Mouse (Mus musculus) urinary bladder, postnatal 4 days (tissue): Measurements from ENCODE around the gene Rab37.
A peak's percentile ranks its signal among the peaks of the same experiment; 100 is the strongest.

ENCODE experiments used
- DNase-seq, 2 experiments: peaks; one replicate each; pipeline ENCODE4 v3.0.0; 2021 to 2022; ENCODE audit warnings: low spot score in 2 of 2

The Rab37 gene

DNA sequence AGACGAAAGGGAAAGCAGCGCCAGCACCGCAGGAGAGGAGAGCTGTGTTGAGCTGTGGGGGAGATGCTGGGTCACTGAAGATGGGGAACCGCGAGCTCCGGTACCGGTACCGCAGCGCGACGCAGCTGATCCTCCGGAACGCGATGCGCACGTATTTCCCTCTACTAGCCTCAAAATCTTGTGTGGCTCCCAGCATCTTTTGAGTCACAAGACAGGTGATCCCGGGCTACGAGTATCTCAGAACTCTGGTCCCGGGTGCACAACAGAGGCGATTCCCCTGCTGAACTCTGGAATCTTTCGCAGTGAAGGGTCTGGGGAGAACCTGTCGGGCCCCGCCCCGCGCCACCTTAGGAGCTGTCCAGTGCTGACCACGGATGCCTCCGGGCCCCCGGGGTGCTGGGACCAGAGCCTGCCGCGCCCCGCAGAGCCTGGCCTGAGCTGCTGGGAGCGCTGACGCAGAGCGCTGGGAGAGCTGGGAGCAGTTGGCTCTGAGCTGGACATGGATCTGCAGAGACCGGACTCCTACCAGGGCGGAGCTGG lies at the start of gene Rab37:
Rab37 (plus strand) TSS at position 70 of the 540 bp plus-strand sequence.
- no peak for DNase-seq

DNA sequence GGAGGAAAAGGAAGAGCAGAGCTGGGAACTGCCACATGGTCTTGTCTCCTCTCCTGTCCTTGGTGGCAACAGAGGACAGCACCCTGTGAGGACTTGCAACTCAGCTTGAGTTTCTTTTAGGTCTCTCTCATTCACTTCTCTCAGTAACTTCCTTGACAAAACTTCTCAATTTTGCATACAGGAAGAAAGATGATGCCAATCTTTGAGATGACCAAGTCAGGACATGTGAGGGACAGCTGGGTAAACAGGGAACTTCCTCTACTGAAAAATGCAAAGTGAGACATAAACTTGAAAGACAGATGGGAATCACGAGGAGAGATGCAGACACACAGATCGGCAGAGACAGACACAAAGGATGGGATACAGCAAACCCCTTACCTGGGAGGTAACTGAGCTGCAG lies 43.0 kb upstream of the Rab37 start, which contains the start of gene Cd300ld3:
Cd300ld3 (minus strand) TSS at position 151 of the 400 bp plus-strand sequence.
- DNase-seq = no peak

DNA sequence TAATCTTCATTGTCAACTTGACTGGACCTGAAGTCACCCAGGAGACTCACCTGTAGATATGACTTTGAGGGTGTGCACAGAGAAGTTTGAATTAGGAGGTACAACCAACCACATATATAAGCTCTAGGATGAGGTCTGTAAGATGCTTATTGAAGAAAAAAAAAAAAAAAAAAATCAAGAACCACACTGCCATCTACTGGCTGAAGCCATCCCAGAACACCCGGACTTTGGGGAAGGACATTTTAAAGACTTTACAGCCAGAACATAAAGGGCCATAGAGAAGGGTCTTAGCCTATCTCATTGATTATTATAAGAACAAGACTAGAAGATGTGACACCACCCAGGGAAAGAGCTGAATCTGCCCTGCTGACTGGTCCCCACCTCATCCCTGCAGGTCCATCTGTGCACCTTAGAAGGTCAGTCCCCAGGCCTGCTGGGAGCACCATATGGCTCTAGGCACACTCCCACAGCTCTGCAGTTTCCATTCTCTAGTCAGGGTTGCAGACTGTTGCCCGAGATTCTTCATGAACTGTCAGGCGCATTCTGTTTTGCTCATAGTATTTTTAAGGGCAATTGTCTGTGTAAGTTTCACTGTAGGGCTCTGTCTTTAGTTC lies 41.8 kb upstream of the Rab37 start:
- no peak for DNase-seq

DNA sequence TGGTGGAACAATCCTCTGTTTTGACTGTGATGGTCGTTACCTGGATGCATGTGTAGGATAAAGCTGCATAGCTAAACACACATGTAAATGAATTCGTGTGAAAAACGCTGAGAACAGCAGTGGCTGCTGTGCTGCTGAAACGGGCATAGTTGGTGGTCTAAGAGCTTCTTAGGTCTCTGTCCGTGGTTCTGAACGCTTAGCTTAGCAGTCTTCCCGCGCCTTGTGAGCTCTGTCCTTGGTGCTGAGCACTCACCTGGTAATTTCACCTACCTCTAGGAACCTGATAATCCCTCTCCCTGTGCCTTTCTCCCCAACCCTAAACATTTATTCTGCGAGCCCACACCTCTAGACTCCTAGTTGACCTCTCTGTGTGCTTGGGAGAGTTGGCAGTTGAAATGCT lies 39.0 kb upstream of the Rab37 start:
- peak in 1 of 2 experiments; percentile 57 for DNase-seq

DNA sequence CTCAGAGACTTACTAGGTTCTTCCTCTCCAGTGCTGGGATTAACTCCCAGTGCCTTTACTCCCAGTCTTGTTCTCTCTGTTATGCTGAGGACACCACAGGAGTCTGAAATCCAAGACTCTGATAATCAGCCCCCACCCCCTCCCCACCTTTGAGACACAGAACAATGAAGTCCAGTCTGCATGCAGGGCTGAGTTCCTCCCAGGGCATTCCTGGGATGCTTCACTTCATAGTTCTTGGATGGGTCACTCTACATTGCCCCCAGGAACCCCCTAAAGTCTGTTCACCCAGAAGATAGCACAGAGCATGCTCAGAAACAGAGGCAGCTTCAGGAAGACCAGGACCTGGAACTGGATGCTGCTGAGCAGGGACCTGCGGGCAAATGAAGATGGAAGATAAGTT lies 38.2 kb upstream of the Rab37 start:
- DNase-seq = no peak

DNA sequence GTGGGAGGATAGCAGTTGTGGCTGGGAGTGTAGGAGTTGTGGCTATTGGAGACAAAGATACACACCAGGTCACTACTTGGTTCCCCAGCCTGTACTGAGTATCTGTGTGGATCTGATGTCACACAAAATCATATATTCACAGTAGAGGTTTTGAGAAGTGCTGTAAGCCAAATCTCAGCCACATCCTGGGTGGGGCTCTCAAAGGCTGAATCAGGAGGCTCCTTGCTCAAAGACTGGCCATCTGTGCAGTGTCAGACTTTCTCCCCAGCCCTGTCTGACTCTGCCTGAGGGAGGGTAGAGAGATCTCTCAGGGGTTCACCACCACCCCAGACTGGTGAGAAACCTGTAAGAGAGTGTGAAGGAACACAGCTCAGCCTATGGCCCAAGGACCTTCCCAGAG lies 36.7 kb upstream of the Rab37 start:
- no peak for DNase-seq

DNA sequence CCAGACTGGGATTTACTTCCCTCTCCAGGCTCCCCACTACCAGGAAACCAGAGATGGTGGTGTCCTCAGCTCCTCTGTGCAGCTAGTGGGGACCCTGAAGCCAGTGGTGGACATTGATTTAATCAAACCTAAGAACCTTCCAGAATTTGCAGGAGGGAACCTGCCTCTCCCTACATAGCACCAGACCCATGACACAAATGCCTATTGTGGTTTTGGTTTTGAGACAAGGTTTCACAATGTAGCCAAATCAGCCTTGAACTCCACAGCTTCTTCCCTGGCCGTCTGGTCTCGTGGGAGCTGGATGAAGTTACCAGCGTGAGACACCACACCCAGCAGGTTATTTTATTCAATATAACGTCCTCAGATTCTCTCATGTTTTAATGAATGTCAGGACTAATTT lies 32.5 kb upstream of the Rab37 start:
- no peak for DNase-seq

DNA sequence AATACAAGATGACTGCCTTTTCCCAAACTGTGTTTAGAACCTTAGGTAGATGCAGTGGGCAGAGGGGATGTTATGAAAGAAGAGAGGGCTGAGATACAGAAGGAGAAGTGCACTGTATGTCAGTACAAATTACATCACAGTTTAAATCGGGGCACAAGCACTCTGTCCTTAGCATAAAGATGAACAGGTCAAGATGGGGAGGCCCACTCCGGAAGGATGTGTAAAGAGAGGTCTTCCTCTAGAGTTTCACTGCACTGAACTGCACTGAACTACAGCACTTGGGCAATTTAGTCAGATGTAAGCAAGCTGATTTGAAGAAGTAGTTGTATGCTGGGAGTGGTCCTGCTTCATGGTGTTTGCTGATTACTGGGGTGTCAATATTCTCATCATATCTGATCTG lies 31.4 kb upstream of the Rab37 start:
- DNase-seq = no peak

DNA sequence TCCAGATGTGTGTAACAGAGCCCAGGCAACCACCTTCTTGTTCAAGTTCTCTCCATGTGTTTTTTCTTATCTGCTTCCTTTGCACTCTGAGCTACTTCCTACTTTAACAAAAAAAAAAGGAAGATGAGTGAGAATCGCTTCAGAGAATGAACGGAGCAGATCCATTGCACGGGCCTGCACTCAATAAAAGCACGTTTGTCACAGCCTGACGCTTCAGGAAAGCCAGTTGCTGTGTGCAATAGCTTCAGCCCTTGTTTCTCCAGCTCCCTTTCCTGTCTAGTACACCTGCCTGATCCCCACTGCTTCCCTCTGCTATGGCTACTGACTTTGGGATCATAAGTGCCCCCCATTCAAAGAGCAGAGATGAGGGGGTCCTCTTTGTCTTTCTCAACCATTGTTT lies 29.2 kb upstream of the Rab37 start, which contains the start of gene Cd300e:
Cd300e (minus strand) TSS at position 101 of the 400 bp plus-strand sequence.
- no peak for DNase-seq

DNA sequence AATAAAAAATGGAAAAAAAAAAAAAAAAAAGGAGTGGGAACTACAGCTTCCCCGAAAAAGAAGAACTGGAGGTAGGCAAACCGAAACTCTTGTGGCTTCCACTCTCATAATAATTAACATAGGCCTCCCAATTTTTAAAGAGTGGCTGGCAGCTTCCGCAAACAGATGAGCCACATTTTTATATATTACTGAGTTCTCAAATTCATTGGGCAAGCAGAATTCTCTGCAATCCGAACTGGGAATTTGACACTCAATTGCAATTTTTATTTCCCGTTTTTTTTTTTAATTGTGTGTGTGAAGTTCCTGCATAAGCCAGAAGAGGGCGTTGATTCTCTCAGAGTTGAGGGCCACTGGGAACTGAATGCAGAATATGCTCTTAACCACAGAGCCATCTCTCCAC lies 24.5 kb upstream of the Rab37 start:
- no peak for DNase-seq

DNA sequence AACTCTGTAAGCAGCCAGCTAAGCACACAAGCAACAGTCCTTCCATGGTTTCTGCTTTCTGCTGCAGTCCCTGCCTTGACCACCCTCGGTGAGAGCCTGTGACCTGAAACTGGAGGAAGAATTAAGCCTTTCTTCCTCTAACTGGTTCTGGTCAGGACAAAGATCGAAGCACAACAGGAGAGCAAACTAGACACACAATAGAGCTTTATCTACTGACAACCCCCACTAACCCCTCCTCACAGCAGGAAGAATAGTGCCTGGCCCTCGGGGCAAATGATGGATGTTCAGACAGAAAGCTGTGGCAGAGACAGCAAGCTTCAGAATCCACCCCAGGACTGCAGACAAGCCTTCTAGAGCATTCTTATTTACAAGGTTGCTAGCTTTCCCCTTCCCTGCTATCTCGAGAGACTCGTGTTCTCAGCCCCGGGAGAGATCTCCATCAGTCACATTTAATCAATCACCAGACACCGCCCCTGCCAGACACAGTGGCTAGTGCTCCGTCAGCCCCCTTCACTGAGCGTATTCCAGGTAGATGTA lies 20.1 kb upstream of the Rab37 start:
- no peak for DNase-seq

DNA sequence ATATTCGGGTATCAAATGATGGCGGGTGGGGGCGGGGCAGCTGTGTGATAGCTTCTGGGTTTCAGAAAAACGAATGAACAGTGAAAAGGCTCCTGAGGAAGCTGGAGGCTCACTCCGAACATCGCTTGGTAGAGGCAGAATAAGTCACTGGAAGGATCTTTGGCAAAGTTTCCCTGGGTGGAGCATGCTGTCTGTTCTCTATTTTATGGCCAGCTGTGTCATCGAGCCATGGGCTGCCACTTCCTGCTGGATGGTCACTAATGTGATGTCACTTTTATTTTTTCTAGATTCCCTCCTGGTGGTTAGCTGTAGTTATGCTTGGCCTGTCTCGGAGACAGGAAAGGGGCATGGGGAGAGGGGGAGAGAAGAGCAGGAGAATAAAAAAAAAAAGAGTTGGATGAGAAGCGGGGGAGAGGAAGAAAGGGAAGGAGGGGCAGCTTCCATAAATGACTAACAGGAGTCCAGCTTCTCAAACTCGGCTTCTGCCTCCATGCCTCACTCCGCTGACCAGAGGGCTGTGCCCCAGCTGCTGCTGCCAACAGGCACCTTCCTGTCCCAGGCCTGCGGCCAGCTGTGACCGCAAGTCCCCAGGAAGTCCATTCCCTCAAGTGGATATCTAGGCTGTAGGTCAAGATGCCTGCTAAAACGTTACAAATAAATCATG lies 19.5 kb upstream of the Rab37 start:
- no peak for DNase-seq

DNA sequence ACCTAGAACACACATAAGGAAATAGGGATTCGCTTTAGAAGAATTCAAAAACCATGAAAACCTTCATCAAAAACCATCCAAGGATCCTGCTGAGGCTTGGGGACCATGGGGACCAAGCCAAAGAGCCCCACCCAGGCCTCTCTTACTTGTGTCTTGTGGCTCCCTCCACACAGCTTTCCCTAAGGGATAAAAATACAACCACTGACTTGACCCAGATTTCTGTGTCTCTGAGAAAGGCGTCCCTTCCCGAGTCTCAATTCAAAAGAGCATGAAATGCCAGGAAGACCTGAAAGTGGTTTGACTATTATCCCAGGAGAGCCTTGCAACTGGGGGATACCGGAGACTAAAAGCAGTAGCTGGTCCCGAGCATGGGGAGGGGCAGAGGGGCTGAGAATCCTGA lies 18.2 kb upstream of the Rab37 start:
- no peak for DNase-seq

DNA sequence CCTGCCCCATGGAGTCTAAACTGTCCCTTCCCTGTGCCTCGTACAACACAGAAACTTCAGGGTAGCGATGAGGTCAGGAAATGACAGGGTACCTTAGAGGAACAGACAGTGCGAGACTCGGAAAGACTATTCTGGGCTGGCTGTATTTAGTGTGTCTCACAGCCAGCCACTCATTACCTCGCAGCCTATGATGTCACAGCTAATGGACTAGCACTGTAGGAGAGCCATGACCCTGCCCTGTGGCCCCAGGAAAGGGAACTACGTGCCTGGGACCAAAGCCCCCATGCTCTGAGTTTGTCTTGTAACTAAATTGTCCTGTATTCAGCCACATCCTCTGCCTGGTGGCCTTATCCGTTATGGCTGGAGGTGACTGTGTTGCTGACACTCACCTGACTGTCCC lies 15.8 kb upstream of the Rab37 start:
- no peak for DNase-seq

DNA sequence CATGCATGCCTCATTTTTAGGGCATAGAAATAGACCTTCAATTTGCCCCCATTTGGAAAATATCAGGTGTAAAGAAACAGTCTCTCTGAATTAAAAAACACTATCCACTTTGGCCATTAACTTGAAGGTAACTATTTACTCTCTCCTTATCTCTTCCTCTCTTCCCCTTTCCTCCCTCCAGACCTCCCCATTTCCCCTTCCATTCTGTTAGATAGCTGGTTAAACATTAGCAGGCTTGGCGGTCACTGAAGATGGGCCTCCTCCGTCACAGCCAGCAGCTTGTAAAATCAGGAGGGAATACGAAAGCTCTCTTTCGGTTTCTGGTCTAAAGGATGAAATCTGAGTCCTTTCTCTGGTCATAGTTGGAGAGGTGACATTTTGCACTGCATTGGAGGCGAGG lies 15.4 kb upstream of the Rab37 start:
- no peak for DNase-seq

DNA sequence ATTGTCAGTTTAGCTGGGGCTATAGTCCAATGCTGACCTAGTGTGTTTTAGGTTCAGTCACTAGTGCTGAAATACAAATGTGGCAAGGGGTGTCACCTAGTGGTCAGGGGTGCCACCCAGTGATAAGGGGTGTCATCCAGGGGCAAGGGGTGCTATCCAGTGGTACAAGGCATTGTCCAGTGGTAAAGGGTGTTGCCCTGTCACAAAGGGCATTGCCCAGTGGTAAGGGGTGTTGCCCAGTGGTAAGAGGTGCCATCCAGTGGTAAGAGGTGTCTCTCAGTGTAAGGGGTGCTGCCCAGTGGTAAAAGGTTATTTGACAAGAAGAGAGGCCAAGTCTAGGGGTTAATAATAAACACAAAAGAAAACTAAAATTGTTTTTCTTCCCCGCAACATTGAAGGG lies 13.8 kb upstream of the Rab37 start:
- no peak for DNase-seq

DNA sequence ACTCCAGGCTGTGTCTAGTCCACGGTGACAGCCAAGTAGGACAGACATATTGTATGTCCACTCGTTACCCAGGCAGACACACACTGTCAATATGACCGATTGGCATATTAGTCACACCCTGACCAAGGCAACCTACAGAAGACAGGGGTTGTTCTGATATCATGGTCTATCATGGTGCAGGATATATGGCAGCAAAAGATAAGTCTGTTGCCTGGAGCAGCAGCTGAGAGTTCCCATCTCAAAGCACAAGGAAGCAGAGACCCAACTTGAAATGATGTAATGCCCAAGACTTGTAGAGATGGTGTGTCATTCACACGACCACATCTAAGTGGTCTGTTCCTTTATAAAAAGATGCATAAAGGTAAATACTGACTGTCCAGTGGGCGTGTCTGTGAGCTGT lies 12.6 kb upstream of the Rab37 start:
- DNase-seq = no peak

DNA sequence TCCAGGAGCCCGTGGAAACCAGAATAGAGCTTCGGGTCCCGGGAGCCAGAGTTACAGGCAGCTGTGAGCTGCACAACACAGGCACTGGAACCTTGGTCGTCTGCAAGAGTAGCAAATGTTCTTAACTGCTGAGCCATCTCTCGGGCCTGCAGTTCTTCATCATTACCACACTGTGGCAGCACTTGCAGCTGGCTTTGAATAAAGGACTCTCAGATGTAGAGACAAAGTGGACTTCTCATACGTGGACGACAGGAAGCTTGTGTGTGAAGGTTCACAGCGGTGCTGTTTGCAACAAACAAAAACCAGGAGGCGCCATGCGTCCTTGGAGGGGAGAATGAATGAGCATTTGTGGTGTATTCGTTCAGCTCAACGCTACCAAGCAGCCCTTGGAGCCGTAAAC lies 10.3 kb upstream of the Rab37 start:
- no peak for DNase-seq

DNA sequence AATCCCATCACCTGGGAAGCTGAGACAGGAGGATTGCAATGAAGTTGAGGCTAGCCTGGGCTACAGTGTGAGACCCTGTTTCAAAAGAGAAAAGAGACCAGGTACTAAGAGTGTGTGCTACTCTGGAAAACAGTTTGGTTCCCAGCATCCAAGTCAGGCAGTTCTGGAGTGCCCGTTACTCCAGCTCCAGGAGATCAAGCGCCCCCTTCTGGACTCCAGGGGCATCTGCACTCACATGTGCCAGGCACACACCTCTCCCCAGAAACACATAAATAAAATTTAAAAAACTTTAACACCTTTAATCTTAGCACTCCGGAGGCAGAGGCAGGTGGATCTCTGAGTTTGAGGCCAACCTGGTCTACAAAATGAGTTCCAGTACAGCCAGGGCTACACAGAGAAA lies 9.9 kb upstream of the Rab37 start:
- DNase-seq = no peak

DNA sequence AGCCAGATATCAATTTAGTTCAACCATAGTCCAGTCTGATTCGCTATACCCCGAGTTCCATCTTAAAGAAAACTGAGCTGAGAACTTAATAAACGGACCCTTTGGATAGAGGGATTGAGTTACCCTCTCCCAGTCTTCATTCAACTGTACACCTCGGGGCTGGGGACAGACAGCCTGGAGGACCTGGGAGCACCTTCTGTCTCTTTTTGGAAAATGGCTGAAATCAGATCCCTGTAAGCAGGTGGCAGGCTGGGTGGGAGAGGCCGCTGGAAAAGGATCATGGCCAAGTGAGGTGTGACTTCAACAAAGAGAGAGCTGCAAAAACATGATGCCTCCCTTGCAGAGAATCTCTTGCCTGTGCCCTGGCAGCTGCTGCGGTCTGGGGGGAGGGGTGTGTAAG lies 9.0 kb upstream of the Rab37 start:
- no peak for DNase-seq

DNA sequence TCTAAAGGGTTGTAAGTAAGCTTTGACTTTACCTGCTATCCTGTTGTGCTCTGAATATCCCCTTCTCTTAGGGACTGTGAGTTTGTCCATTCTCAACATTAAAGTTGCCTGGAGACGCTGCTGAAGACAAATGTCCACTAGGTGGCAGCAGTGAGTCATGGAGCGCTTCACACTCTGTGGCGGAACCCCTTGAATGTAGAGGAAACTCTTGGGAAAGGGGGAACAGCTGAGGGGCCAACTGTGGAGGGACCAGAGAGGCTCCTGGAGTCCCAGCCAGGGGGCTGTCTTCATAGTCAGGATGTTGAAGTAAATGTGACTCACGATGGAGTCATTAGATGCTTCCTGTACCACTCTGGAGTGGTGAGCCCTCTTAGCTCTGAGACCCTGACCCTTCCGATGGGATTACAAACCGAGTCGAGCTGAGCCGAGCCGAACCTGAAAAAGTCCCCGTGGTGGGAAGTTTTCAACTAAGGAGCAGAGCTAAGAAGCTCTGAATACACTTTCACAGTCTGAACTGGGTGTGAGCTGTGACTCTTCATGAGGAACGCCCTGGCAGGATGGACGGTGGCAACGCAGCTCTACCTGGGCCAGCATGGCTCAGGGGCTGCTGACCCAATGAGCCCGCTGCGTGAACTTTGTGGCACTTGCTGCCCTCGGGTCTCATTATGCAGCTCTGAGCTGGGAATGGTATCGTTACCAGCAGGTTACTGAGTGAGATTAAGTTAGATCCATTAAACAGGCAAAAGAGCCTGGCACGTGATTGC lies 7.7 kb upstream of the Rab37 start:
- DNase-seq = peak; percentile 26 to 77

DNA sequence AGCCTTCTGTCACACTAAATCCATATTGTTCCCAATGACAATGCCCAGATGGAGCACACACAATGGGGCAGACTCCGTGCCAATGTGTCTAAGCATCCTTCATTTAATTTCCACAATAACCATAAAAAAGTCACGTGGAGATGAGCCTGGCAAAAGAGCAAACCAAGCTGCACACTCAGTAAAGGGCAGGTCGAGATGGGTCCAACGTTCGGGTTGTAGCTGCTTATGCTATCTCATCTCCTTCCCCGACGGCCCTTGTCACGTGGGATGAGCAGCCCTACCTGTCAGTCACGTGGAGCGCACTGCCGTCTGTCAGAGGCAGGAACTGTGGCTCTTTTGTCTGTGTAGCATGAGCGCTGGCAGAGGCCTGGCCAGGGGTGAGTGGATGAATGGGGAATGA lies 6.6 kb upstream of the Rab37 start:
- DNase-seq = no peak
